Mouse (Mus musculus) heart, adult 11 months (tissue): ENCODE measurements at regions not wholly inside any gene's neighbourhood (a gene's known extent, or its start where the extent isn't known, plus 50 kb on each side); places are given as distances from the start of the nearest gene placed in this dataset.
"Not testable (repeated sequence)": the region's sequence is repeated elsewhere in the genome, so short reads cannot be mapped to it uniquely, and the experiment has no call there.

Source experiments
- DNase-seq: peaks from one replicate; pipeline ENCODE4 v3.0.0; 2022

DNA sequence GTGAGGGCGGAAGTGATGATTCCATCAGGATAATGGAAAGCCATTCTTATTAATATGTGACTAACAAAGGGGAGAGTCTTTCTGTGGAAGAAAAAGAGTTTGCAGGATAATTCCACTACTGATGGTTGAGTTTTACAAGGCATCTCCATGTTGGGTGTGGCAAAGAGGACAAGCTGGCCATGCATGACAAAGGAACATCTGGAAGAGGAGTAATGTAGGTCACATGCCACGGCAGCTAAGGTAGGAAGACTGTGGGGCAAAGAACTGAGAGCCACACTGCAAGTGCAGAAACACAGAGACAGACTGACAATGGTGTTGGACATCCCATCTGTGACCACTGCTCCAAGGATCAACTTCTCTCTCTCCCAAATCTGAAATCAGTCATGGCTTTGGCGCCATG is 196.4 kb upstream of the Gdi2 start:
- DNase-seq, result peak; percentile 35

DNA sequence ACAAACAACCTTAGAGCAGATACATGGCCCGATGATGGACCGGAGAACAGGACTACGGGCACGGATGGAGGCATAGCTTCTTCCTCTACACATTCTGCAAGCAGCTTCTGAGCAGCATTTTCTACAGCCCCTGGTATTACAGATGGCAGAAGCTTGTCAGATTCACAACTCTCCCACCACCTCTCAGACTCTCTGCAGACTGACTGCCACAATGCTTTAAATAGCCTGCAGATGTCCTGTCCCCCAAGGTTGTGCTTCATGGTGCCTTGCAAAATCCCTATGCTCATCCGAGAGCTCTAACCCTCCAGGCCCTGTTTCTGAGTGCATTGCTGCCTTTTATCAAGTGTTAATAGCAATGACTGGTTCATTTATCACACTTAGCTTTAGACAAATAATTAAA is 194.3 kb upstream of the Gdi2 start:
- peak; percentile 70 for DNase-seq

DNA sequence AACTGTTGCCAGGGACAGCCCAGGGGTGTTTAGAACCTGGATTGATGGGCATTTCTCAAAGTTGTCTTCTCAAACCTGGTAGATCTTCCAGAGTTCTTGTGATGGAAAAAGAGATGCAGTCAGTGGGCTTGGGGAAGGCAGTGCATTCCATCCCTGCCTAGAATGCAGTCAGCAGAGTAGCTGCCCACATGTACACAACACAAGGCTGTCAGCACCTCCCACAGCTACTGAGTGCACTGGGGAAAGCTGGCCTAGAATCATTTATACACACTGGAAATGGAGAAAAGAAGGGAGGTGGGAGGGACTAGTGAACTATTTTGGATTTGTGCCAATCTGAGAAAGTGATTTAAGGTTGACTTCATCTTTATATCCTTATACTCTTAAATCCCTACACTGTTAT is 183.0 kb upstream of the Gdi2 start:
- not testable (repeated sequence) for DNase-seq

DNA sequence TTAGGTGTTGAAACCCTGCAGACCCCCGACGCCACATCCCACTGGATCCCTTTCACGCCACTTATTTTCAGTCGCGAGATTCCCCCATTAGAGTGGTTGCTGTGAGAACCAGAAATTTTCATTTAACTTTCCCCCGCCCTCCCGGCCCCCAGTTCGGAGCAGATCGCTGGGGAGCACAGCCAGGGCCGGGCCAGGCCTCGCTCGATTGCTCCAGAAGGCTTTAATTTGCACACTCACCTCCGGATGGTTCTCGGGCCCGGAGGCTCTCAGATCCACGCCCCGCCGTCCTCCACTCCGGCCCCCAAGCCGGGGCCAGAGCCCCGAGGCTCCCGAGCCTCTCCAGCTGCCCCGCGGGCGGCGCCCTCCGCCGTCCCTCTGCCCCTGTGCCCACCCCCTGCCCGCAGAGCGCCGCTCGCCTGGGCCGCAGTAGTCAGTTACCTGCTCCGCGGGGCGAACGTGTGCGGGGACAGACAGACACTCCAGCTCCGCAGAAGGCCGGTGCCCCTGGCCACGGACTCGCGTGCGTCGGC is 179.7 kb upstream of the Gdi2 start:
- no peak for DNase-seq

DNA sequence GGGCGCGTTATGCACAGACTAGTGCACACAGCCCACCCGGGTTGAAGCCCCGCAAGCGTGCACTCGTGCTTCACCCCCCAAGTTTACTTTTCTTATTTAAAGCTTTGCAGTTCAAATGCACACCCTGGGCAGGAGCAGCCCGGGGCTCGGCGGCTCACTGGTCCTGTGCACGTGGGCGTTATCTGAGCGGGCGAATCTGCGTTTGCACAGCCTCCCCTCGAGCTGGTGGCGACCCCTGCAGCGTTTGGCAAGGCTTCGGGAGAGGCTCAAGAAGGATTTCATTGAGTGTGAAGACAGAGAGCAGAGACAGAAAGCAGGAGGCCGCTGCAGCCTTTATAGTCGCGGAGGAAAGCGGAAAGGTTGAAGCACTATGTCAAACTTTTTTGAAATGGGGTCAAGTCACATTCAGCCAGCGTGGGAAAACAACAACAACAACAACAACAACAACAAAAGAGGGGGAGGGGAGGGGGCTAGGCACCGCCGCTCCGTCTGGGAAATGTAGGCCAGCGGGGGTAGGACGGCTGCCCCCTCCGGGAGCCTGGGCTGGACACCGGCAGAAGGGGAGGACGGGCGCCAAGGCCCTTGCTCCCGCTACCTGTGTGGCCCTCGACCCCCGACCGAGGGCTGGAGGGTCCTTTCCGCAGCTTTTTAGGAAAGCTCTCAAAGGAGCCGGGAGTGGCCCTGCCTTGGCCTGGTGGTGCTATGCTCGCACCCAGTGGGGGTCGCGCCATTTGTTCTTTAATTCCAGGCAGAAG is 178.7 kb upstream of the Gdi2 start:
- no peak for DNase-seq

DNA sequence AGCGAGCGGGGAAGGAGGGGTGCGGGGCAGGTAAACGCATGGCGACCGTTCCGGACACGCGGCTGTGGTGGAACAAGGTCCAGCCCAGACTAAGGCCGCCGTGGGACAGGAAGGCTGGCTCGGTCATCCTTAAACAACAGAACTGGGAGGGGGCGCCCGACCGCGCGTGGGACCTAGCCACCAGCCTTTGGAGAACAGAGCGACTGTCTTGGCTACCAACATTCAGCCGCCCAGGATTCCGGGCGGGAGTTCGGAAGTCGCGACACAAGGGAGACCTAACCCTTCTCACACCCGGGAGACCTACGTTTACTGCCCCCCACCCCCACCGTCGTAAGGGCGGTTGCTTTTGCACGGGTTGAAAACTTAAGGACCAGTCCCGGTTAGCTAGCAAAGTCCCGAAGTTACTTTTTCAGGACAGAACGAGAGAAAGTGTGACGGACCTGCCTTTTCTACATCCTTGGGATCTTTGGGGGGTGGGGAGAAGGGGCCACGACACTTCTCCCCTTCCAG is 178.1 kb upstream of the Gdi2 start:
- not testable (repeated sequence) for DNase-seq

DNA sequence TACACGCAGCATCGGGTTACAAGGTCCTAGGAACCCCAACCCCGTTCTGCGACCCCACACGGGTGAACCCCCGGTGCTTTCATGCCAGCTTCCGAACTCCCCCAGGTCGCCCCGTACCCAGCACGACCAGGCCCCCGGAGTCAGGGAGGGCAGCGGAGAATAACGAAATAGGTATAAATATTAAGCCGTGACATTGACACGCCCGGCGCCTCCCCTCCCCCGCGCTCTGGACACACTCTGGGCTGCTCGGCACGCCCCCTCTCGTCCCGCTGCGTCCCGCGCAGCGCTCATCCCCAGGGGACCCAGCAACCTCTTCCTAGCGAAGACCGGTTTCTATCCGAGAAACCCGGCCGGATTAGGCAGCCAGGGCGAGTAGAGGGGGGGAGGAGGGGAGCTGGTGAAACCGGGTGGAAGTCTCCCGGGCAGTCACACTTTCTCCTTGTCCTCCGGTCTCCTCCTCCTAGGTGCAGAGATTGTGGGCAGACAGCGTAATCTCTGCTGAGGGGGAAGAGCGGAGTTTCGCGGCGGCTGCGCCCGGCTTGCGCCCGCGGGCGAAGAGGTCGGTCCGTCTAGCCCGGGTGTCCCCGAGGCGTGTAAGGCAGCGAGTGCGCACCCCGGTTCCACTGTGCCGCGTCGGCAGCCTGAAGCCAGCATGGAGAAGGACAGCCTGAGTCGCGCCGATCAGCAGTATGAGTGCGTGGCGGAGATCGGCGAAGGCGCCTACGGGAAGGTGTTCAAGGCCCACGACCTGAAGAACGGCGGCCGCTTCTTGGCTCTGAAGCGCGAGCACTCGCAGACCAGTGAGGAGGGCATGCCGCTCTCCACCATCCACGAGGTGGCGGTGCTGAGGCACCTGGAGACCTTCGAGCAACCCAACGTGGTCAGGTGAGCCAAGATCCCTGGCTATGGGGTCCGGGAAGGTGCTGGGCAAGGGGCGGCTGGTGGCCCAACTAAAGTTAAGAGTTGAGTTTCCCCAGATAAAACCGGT is 177.1 kb upstream of the Gdi2 start:
- DNase-seq, result no peak

DNA sequence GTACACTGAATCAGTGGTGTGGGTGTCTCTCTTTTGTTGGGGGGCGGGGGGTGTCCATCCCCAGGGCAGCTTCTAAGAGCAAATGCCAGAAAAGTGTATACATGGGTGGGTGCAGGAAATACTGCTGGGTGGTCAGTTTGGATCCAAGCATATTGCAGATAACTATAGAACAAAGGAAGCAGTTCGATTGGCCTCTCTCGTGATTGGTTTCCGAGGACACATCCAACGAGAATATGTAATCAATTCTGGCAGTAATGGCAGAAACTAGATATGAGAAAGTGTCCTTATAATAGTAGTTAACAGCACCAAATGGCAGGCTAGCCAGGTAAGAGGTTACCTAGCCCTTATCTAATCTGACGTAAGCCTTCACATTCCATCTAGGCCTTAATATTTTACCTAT is 165.2 kb upstream of the Gdi2 start:
- DNase-seq, result peak; percentile 25

DNA sequence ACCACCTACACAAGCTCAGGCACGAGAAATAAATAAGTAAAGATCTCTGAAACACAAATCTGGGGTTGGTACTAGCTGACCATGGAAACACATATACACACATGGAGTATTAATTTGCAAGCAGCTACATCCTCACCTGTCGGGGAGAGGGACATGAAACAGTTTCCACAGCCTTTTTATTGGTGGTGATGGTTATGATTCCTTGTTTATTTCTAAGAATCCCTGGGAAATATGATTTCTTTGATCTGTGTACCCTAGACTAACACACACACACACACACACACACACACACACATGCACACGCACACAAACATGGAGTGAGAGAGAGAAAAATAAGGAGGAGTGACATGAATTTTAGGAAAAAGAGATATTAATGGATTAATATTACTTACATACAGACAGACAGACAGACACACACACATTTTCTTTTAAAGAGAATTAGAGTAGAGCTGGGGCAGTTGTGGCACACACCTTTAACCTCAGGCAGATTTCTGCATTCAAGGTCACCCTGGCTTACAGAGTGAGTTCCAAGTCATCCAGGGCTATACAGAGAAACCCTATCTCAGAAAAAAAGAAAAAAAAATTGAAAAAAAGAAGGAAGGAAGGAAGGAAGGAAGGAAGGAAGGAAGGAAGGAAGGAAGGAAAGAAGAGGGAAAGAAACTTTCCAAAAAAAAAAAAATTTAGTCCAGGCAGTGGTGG is 164.2 kb upstream of the Gdi2 start:
- DNase-seq, result not testable (repeated sequence)

DNA sequence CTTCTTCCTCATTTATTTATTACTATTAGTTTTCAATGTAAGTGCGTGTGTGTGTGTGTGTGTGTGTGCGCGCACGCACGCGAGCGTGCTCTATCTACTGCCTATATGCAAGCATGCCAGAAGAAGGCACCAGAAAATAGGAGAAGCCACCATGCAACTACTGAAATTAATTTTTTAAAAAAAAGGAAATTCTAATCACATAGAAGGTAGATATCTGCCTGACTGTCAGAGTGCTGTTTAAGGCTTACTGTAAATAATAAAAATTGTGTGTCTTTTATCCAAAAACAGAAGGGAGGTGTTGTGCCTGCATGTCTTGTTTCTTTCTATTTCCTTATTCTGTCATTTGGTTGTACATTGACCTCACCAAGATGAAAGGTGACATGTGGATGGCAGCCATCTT is 163.1 kb upstream of the Gdi2 start:
- no peak for DNase-seq

DNA sequence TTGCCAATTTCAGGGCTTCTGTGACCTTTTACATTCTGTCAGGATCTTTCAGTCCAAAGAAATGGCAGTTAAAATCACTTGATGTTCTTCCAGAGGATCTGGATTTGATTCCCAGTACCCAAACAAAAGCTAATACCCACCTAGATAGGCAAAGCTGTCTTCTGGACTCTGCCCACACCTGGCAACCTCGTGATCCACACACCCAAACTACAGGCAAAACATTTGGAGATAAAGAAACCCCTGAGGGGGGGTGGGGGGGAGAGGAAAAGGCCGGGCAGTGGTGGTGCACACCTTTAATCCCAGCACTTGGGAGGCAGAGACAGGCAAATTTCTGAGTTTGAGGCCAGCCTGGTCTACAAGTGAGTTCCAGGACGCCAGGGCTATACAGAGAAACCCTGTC is 160.1 kb upstream of the Gdi2 start:
- not testable (repeated sequence) for DNase-seq

DNA sequence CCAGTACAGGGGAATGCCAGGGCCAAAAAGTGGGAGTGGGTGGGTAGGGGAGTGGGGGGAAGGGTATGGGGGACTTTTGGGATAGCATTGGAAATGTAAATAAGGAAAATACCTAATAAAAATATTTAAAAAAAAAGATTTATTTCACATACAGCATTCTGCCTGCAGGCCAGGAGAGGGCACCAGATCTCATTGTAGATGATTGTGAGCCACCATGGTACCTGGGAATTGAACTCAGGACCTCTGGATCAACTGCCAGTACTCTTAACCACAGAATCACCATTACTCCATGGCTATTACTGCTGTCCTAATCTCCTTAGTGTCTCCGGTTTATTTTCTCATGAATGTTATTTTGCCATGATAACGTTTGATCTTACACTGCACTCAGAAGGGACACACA is 132.1 kb upstream of the Gdi2 start:
- DNase-seq, result not testable (repeated sequence)

DNA sequence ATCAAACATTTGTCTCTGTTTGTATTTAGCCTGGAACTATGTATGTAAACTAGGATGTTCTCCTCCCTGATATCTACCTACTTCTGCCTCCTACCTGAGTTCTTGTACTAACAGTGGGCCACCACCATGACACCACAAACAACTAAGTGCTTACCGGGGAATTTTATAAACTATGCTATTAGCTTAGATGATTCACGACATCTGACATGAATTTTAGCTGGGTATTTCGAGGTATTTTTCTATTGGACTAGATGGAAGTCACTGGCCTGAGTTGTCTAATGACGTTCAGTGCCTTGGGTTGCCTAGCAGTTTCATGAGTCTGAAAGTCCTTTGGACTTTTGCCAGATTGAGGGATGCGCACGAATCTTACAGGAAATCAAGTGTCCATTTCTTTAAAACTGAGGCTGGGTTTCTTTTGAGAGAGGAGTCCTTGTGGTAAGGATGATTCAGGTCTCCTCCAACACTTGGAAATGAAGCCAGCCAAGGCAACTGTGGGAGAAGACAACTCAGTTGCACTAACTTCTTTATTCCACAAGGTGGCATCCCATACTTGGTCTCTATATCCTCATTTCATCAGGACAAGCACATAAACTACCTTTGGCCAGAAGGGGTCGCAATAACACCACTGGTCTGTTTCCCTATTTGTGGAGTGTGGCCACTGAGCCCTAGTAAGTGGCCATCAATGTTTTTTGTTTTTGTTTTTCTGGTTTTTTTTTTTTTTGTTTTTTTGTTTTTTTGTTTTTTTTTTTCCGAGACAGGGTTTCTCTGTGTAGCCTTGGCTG is 131.4 kb upstream of the Gdi2 start:
- peak; percentile 97 for DNase-seq

DNA sequence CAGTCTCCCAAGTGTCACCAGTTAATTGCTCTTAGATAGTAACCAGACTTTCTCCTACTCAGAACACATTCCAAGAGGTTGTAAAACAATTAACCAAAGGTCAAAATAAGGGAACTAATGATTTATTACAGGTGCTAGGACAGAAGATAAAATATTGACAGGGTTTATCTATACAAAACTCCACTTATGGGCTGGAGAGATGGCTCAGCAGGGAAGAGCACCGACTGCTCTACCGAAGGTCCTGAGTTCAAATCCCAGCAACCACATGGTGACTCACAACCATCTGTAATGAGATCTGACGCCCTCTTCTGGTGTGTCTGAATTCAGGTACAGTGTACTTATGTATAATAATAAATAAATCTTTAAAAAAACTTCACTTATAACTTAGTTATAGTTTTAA is 127.6 kb upstream of the Gdi2 start:
- DNase-seq, result not testable (repeated sequence)

DNA sequence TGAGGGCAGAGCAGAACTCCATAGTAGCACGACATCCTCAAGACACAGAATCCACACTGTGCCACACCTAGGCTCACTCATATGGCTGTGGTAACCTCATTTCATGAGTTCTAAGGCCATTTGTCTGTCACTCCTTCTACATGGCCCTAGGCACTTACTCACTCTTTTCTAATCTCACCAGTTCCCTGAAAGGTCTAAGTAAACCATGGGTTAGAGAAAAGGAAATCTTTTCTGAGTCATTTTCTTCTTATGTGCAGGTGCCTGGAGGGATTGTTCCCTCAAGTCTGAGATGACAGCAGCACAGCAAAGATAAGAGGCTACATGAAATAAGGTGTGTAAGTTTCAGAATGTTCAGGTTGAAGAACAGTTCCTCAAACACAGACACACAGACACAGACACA is 120.8 kb upstream of the Gdi2 start:
- DNase-seq, result no peak

DNA sequence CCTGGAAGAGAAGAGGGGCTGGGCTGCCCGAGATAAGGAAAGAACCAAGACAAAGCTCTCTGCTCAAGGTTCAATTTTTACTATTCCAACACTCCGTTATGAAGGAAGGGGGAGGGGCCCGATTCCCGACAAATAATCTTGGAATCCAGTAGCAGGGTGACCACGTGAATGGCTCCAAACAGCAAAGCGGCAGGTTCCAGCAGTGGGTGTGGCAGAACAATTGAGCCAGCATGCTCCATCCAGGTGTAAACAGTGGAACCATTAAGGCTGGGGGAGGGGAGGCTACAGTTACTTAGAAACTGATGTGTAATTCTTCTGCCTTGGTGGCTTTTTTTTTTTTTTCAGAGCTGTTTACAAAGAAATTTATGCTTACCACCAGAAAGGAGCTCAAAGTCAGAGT is 82.5 kb upstream of the Gdi2 start:
- DNase-seq, result not testable (repeated sequence)

DNA sequence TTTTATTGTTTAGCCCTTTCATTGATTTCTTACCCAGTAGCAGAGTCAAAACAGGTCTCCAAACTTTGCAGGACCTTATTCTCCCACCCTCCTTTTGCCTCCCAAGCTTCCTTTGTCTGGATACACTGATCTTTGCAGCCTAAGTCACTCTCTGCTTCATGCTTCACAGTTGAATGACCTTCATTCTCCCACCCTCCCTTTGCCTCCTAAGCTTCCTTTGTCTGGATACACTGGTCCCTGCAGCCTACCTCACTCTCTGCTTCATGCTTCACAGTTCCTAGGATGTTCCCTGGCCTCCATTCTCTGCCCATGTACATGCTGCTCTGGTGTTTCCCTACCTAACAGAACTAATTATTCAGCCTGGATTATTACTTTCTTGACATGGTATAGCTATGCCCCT is 61.0 kb upstream of the Gdi2 start:
- DNase-seq, result no peak

DNA sequence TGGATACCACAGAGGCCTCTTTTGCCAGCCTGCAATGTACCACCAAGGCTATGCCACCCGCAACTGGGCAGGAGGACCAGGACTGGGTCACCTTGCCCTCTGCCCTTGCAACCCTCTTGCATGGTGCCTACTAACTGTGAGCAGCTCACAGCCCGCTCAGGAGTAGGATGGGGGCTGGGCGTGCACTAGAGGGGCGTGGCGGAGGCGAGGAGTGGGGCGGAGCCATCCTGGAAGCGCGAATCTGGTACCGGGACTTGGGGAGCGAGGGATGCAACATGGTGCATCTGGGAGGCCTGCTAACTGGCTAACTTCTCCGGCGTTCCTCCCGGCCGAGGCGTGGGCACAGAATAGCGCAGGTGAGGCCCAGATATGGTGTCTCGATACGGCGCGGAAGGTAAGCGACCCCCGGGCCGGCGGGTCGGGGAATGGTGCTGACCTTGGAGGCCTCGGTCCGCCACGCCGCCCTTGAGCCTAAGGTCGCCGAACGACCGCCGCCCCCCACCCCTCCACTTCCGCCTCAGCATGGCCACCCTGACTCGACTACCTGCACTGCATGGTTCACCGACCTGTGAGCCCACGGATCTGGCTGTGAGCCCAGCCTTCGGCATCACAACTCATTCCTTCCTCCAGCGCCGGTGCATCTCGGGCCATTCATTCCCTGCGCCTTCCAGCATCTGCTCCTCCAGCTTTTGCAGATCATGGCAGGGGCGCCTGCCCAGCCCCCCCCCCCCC is 59.7 kb upstream of the Gdi2 start:
- peak; percentile 91 for DNase-seq
